Mouse (Mus musculus) brain, adult 10 weeks (tissue): ENCODE measurements around the gene 1700016D06Rik. TPM values are rescaled to one million over a fixed set of nuclear protein-coding genes. Genes with fewer than 3 reads are reported as not detected.

ENCODE experiments used
- polyA plus RNA-seq: library from polyadenylated mRNA; stranded (reverse); fragments of 350-450 nt; fragmentation: Illumina TruSeq; extraction: RNeasy Lipid Tissue Mini Kit (QIAGEN cat#74804); gene quantifications from one replicate; pipeline ENCODE4 v1.2.3, GENCODE M21; 2015; ENCODE audit warnings: low read depth, low replicate concordance

1700016D06Rik gene
- polyA plus RNA-seq: not detected

DNA sequence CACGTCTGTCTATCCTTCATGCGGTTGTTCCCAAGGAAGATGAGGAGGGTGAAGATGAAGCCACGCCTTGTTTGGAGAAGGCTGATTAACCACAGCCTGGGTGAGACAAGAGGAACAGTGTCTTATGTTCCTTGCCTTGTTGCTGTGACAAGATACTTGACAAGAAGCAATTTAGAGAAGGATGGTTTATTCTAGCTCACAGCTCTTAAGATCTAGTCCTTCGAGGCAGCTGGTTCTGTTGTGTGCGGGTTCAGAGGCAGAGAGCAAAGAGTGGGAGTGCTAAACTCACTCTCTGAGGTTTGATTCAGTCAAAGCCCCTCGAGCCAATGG is at the start of gene 1700016D06Rik:
1700016D06Rik (minus strand) TSS at position 31 of the 330 bp plus-strand sequence.

GRCm38 (mm10) chr8:11727651-11728481 is 27.0 kb upstream of the 1700016D06Rik start, which contains the start of gene Arhgef7:
Gene Arhgef7 (plus strand): TSS chr8:11727721.

GRCm38 (mm10) chr8:11635611-11636081 is 65.2 kb downstream of the 1700016D06Rik start, which contains the start of gene Ankrd10:
Gene Ankrd10 (minus strand): TSS chr8:11635757.

Other genes with a start within 250 kb of the 1700016D06Rik start
- gene Rab20, start 222.4 kb downstream of the 1700016D06Rik start, polyA plus RNA-seq: 1.1 TPM
- gene Naxd, start 203.6 kb downstream of the 1700016D06Rik start, polyA plus RNA-seq: 87.0 TPM
- gene Cars2, start 150.3 kb downstream of the 1700016D06Rik start, polyA plus RNA-seq: 16.5 TPM
- gene Ing1, start 145.5 kb downstream of the 1700016D06Rik start, polyA plus RNA-seq: 46.7 TPM
- 39.8 TPM for gene Ankrd10, start 65.3 kb downstream of the 1700016D06Rik start, polyA plus RNA-seq
- 63.2 TPM for gene Arhgef7, start 26.7 kb upstream of the 1700016D06Rik start, polyA plus RNA-seq
- not detected for gene Tex29, start 139.4 kb upstream of the 1700016D06Rik start, polyA plus RNA-seq